15 mouse cellular contexts compared by ENCODE assay signal in genomic region chr9:43108081-43108480, GRCm38 (mm10). TPM values are rescaled to one million over a fixed set of nuclear protein-coding genes. Genes with fewer than 3 reads are reported as not detected.
"Had no signal": no experiment of that assay in that cellular context is flagged by ENCODE, and none has a peak within 500 bp of the region (broad histone marks: within the 10 kb centered on the region; RNA-seq: fewer than 3 reads in every experiment).

No protein-coding gene starts in this region.

- H3K27ac ChIP-seq: limb, embryonic 10.5 days; liver, embryonic 13.5 days; lung, embryonic 15.5 days; macrophage; midbrain, embryonic 12.5 days; neural tube, embryonic 13.5 days had no signal

- H3K9ac ChIP-seq: liver, embryonic 13.5 days; liver, postnatal 0 days; lung, embryonic 15.5 days; midbrain, embryonic 12.5 days; neural tube, embryonic 13.5 days had no signal

- H3K4me3 ChIP-seq: limb, embryonic 10.5 days; liver, embryonic 13.5 days; lung, embryonic 15.5 days; megakaryocyte, embryonic 14.5 days; midbrain, embryonic 12.5 days; neural tube, embryonic 13.5 days had no signal

- H3K27me3 ChIP-seq: lung, embryonic 15.5 days; midbrain, embryonic 12.5 days; neural tube, embryonic 13.5 days had no signal

- H3K36me3 ChIP-seq: liver, embryonic 13.5 days; lung, embryonic 15.5 days had no signal

- ATAC-seq: liver, postnatal 0 days; midbrain, embryonic 16.5 days had no signal

- H3K9me3 ChIP-seq: limb, embryonic 10.5 days; liver, embryonic 13.5 days; lung, embryonic 15.5 days; midbrain, embryonic 12.5 days; neural tube, embryonic 13.5 days had no signal

- DNase-seq: kidney, adult 8-10 months; kidney, postnatal 25 days; liver, embryonic 13.5 days; liver, postnatal 0 days; lung, postnatal 14 days; right cerebral cortex, postnatal 25 days; thymus, adult 18-20 months; thymus, postnatal 14 days had no signal

- H3K4me2 ChIP-seq: liver, embryonic 13.5 days; midbrain, embryonic 12.5 days; neural tube, embryonic 13.5 days had no signal

RNA-seq across cellular contexts. Expression of gene Tmem136, which starts 8.3 kb away (rescaled TPM):
- polyA plus RNA-seq: macrophage had no signal
